Mouse (Mus musculus) CH12.LX (cell line): ENCODE measurements around the gene Gemin8. TPM values are rescaled to one million over a fixed set of nuclear protein-coding genes. Genes with fewer than 3 reads are reported as not detected.

ENCODE experiments used
- DNase-seq: peaks from one replicate; pipeline ENCODE4 v3.0.0-alpha.2; 2013; ENCODE audit errors: extremely low read depth
- H3K27ac ChIP-seq: 2 replicates; pipeline ENCODE4 v1.5.1; 2012; ENCODE audit warnings: low read depth, mild to moderate bottlenecking, control low read depth, moderate library complexity; ENCODE audit not compliant: insufficient read depth
- H3K27me3 ChIP-seq: replicated peaks from 2 replicates; pipeline ENCODE3; 2012; ENCODE audit warnings: inconsistent platforms
- H3K36me3 ChIP-seq, 2 experiments: replicated peaks in 1 of 2; 2 replicates each; pipeline versions ENCODE3 to v1.6.1; 2012; ENCODE audit warnings: inconsistent platforms in 1 of 2, low read length in 1 of 2, mild to moderate bottlenecking in 1 of 2, mixed read lengths in 1 of 2, moderate library complexity in 1 of 2; ENCODE audit not compliant: control insufficient read depth in 1 of 2, insufficient read depth in 1 of 2
- H3K4me1 ChIP-seq, 2 experiments: 2 replicates each; pipeline ENCODE4 v1.6.1; 2012; ENCODE audit warnings: inconsistent platforms in 1 of 2, moderate library complexity in 1 of 2; ENCODE audit not compliant: insufficient read depth in 2 of 2, control insufficient read depth in 1 of 2
- H3K4me2 ChIP-seq: 2 replicates; pipeline ENCODE4 v1.6.1; 2012; ENCODE audit warnings: low read depth, mild to moderate bottlenecking, control low read depth; ENCODE audit not compliant: poor library complexity, insufficient read depth, severe bottlenecking
- H3K4me3 ChIP-seq, 3 experiments: fragments of 150-350 bp in 1 of 3; sonication (generic) in 1 of 3; replicated peaks in 1 of 3; 2 replicates each; pipeline versions ENCODE3 to v1.5.1; 2011 to 2012; ENCODE audit warnings: low read depth in 2 of 3, low read length in 2 of 3, mild to moderate bottlenecking in 2 of 3, moderate library complexity in 2 of 3, control low read depth in 1 of 3, improper control_type of control experiment in 1 of 3, inconsistent platforms in 1 of 3, mixed read lengths in 1 of 3; ENCODE audit not compliant: poor library complexity in 1 of 3
- H3K79me2 ChIP-seq: replicated peaks from 2 replicates; pipeline ENCODE4 v1.6.1; 2012; ENCODE audit warnings: mild to moderate bottlenecking, moderate library complexity; ENCODE audit not compliant: control insufficient read depth, poor library complexity, insufficient read depth, severe bottlenecking; ENCODE audit errors: extremely low read depth
- H3K9ac ChIP-seq: 2 replicates; pipeline ENCODE4 v1.6.1; 2012; ENCODE audit warnings: low read depth, mild to moderate bottlenecking, control low read depth, moderate library complexity; ENCODE audit not compliant: insufficient read depth
- H3K9me3 ChIP-seq: replicated peaks from 2 replicates; pipeline ENCODE3; 2012; ENCODE audit warnings: low read length, inconsistent platforms, mixed read lengths
- BHLHE40 ChIP-seq: IDR thresholded peaks from 2 replicates; pipeline ENCODE4 v1.6.1; 2011; ENCODE audit warnings: mild to moderate bottlenecking, low read depth, low read length, improper control_type of control experiment
- CHD1 ChIP-seq: IDR thresholded peaks from 2 replicates; pipeline ENCODE4 v1.6.1; 2012; ENCODE audit warnings: low read depth, low read length, improper control_type of control experiment, inconsistent platforms
- CHD2 ChIP-seq: IDR thresholded peaks from 2 replicates; pipeline ENCODE4 v1.6.1; 2011; ENCODE audit warnings: low read length, improper control_type of control experiment
- E2F4 ChIP-seq: IDR thresholded peaks from 2 replicates; pipeline ENCODE4 v1.6.1; 2011; ENCODE audit warnings: low read depth, low read length, improper control_type of control experiment; ENCODE audit not compliant: insufficient replicate concordance
- ELF1 ChIP-seq: IDR thresholded peaks from 2 replicates; pipeline ENCODE4 v1.6.1; 2014; ENCODE audit warnings: low read depth, mild to moderate bottlenecking, inconsistent platforms, low read length, improper control_type of control experiment
- EP300 ChIP-seq: IDR thresholded peaks from 2 replicates; pipeline ENCODE4 v1.6.1; 2011; ENCODE audit warnings: low read length, improper control_type of control experiment
- ETS1 ChIP-seq: conservative IDR thresholded peaks from 2 replicates; pipeline ENCODE4 v1.6.1; 2012; ENCODE audit warnings: low read depth, mild to moderate bottlenecking, inconsistent platforms, low read length, improper control_type of control experiment, moderate library complexity
- GABPA ChIP-seq: IDR thresholded peaks from 2 replicates; pipeline ENCODE4 v1.6.1; 2012; ENCODE audit warnings: low read depth, low read length, improper control_type of control experiment, inconsistent platforms; ENCODE audit not compliant: insufficient replicate concordance
- HCFC1 ChIP-seq: IDR thresholded peaks from 2 replicates; pipeline ENCODE4 v1.6.1; 2012; ENCODE audit warnings: low read depth, mild to moderate bottlenecking, inconsistent platforms, low read length, improper control_type of control experiment
- IRF4 ChIP-seq: IDR thresholded peaks from 2 replicates; pipeline ENCODE4 v1.6.1; 2014; ENCODE audit warnings: low read depth, mild to moderate bottlenecking, inconsistent platforms, low read length, improper control_type of control experiment
- JUN ChIP-seq: IDR thresholded peaks from 2 replicates; pipeline ENCODE4 v1.6.1; 2011; ENCODE audit warnings: low read depth, mild to moderate bottlenecking, low read length, improper control_type of control experiment, moderate library complexity; ENCODE audit not compliant: insufficient read depth
- JUND ChIP-seq: conservative IDR thresholded peaks from 2 replicates; pipeline ENCODE4 v1.6.1; 2011; ENCODE audit warnings: low read depth, low read length, improper control_type of control experiment
- KAT2A ChIP-seq: IDR thresholded peaks from 2 replicates; pipeline ENCODE4 v1.6.1; 2012; ENCODE audit warnings: low read length, improper control_type of control experiment, inconsistent platforms; ENCODE audit not compliant: insufficient replicate concordance
- MAFK ChIP-seq: IDR thresholded peaks from 2 replicates; pipeline ENCODE4 v1.6.1; 2011; ENCODE audit warnings: low read length, improper control_type of control experiment; ENCODE audit not compliant: insufficient replicate concordance
- MAX ChIP-seq: IDR thresholded peaks from 2 replicates; pipeline ENCODE4 v1.6.1; 2011; ENCODE audit warnings: low read length, improper control_type of control experiment
- MAZ ChIP-seq: IDR thresholded peaks from 2 replicates; pipeline ENCODE4 v1.6.1; 2012; ENCODE audit warnings: low read depth, mild to moderate bottlenecking, inconsistent platforms, low read length, improper control_type of control experiment, moderate library complexity
- MEF2A ChIP-seq: IDR thresholded peaks from 2 replicates; pipeline ENCODE4 v1.6.1; 2014; ENCODE audit warnings: low read depth, mild to moderate bottlenecking, inconsistent platforms, low read length, improper control_type of control experiment, borderline replicate concordance
- MXI1 ChIP-seq: IDR thresholded peaks from 2 replicates; pipeline ENCODE4 v1.6.1; 2011; ENCODE audit warnings: mild to moderate bottlenecking, low read depth, low read length, improper control_type of control experiment
- MYC ChIP-seq: IDR thresholded peaks from 2 replicates; pipeline ENCODE4 v1.6.1; 2011; ENCODE audit warnings: low read depth, mild to moderate bottlenecking, improper control_type of control experiment, low read length
- NELFE ChIP-seq: IDR thresholded peaks from 2 replicates; pipeline ENCODE4 v1.6.1; 2011; ENCODE audit warnings: low read depth, low read length, improper control_type of control experiment
- NRF1 ChIP-seq: IDR thresholded peaks from 2 replicates; pipeline ENCODE4 v1.6.1; 2014; ENCODE audit warnings: low read depth, mild to moderate bottlenecking, inconsistent platforms, low read length, improper control_type of control experiment, moderate library complexity
- PAX5 ChIP-seq: IDR thresholded peaks from 2 replicates; pipeline ENCODE4 v1.6.1; 2012; ENCODE audit warnings: low read length, inconsistent platforms, mixed read lengths
- POLR2A ChIP-seq: IDR thresholded peaks from 2 replicates; pipeline ENCODE4 v1.6.1; 2011; ENCODE audit warnings: low read depth, mild to moderate bottlenecking, improper control_type of control experiment, low read length
- POLR2AphosphoS2 ChIP-seq: IDR thresholded peaks from 2 replicates; pipeline ENCODE4 v1.6.1; 2011; ENCODE audit warnings: low read depth, low read length, improper control_type of control experiment
- RAD21 ChIP-seq: IDR thresholded peaks from 2 replicates; pipeline ENCODE4 v1.6.1; 2011; ENCODE audit warnings: low read depth, mild to moderate bottlenecking, low read length, improper control_type of control experiment, moderate library complexity
- RCOR1 ChIP-seq: conservative IDR thresholded peaks from 2 replicates; pipeline ENCODE4 v1.6.1; 2012; ENCODE audit warnings: low read depth, mild to moderate bottlenecking, inconsistent platforms, low read length, improper control_type of control experiment
- SIN3A ChIP-seq: IDR thresholded peaks from 2 replicates; pipeline ENCODE4 v1.6.1; 2012; ENCODE audit warnings: low read length, improper control_type of control experiment, inconsistent platforms
- SMC3 ChIP-seq: IDR thresholded peaks from 2 replicates; pipeline ENCODE4 v1.6.1; 2011; ENCODE audit warnings: low read depth, low read length, improper control_type of control experiment
- UBTF ChIP-seq: IDR thresholded peaks from 2 replicates; pipeline ENCODE4 v1.6.1; 2012; ENCODE audit warnings: low read depth, mild to moderate bottlenecking, inconsistent platforms, low read length, improper control_type of control experiment, moderate library complexity
- USF1 ChIP-seq: IDR thresholded peaks from 2 replicates; pipeline ENCODE4 v1.6.1; 2014; ENCODE audit warnings: low read depth, mild to moderate bottlenecking, inconsistent platforms, low read length, improper control_type of control experiment
- USF2 ChIP-seq: conservative IDR thresholded peaks from 2 replicates; pipeline ENCODE4 v1.6.1; 2011; ENCODE audit warnings: low read depth, low read length, improper control_type of control experiment
- ZC3H11A ChIP-seq: IDR thresholded peaks from 2 replicates; pipeline ENCODE4 v1.6.1; 2012; ENCODE audit warnings: low read depth, mild to moderate bottlenecking, inconsistent platforms, low read length, improper control_type of control experiment
- ZKSCAN1 ChIP-seq: IDR thresholded peaks from 2 replicates; pipeline ENCODE4 v1.6.1; 2012; ENCODE audit warnings: low read depth, inconsistent platforms, low read length, improper control_type of control experiment, borderline replicate concordance
- ZMIZ1 ChIP-seq: IDR thresholded peaks from 2 replicates; pipeline ENCODE4 v1.6.1; 2012; ENCODE audit warnings: low read depth, mild to moderate bottlenecking, inconsistent platforms, low read length, improper control_type of control experiment
- ZNF384 ChIP-seq: IDR thresholded peaks from 2 replicates; pipeline ENCODE4 v1.6.1; 2012; ENCODE audit warnings: low read depth, low read length, improper control_type of control experiment, inconsistent platforms
- dilution Hi-C: fragments of 300-500 bp; cut with MboI; formaldehyde crosslinking; loops from 2 replicates; pipeline ENCODE4 v1.14.3; 2020; ENCODE audit warnings: low sequenced_read_pairs; ENCODE audit not compliant: extremely low pct_unique_long_range_greater_than_20kb, extremely low pct_ligation_motif_present
- in situ Hi-C: fragments of 300-500 bp; cut with MboI; formaldehyde crosslinking; loops from 3 replicates; pipeline ENCODE4 v1.14.3; 2019; ENCODE audit warnings: low sequenced_read_pairs, low pct_ligation_motif_present, low pct_unique_long_range_greater_than_20kb, mixed read lengths
- polyA plus RNA-seq: library from polyadenylated mRNA; unstranded; fragments of >175 nt; gene quantifications from 2 replicates; pipeline ENCODE4 v1.2.1, GENCODE M21; 2012; ENCODE audit warnings: low read depth; ENCODE audit not compliant: insufficient read length
- total RNA-seq, 2 experiments: library from RNA; depleted of rRNA; stranded (reverse); fragments of 300-350 nt in 1 of 2; fragments of >200 nt in 1 of 2; gene quantifications; 2 replicates each; pipeline ENCODE4 v1.2.3; 2012 to 2014

Gene Gemin8
- total RNA-seq (2012; rRNA removed) (8.8 and 10.7 TPM in 2 replicates), total RNA-seq (2014; rRNA removed) (13.0 and 15.8 TPM in 2 replicates), polyA plus RNA-seq (20.1 and 24.7 TPM in 2 replicates)

GRCm38 (mm10) chrX:166169892-166170799, at the start of gene Gemin8:
Gene Gemin8 (plus strand): TSS chrX:166170454.
- H3K79me2 ChIP-seq = peaks cover 9% of the 10 kb centered on the region; the same call in 1 of the 2 replicates
- peak within 1 kb of the TSS; percentile 67 for H3K4me2 ChIP-seq
- H3K9me3 ChIP-seq = no peaks in the 10 kb centered on the region
- TF ChIP-seq SMC3 (no peak), NELFE (0 out of 2 replicates have a peak, but pooled peaks have one; percentile 38), JUN (no peak), ETS1 (no peak), SIN3A (peak; percentile 80), MYC (no peak), CHD1 (0 out of 2 replicates have a peak, but pooled peaks have one; percentile 61), MEF2A (no peak), ZC3H11A (no peak), KAT2A (no peak), RAD21 (no peak; the same call in 1 of the 2 replicates), RCOR1 (no peak), UBTF (no peak), ZNF384 (no peak), USF1 (no peak), E2F4 (no peak), POLR2AphosphoS2 (no peak), EP300 (no peak), ELF1 (peak; percentile 91), JUND (no peak), ZMIZ1 (no peak; the same call in 1 of the 2 replicates), BHLHE40 (peak; percentile 59), IRF4 (no peak), HCFC1 (peak; percentile 78), NRF1 (no peak), POLR2A (peak; percentile 49), PAX5 (no peak), ZKSCAN1 (no peak), USF2 (no peak), CHD2 (peak; percentile 59; the same call in 1 of the 2 replicates), MAFK (no peak), MXI1 (peak; percentile 84; the same call in 1 of the 2 replicates), MAX (no peak), MAZ (no peak), GABPA (no peak)
- peak within 1 kb of the TSS; percentile 64 to 75 (median 71) for H3K4me3 ChIP-seq
- dilution Hi-C loops (no loop called here), in situ Hi-C loops (loop anchor here (5.0 to 10.0 kb wide), 2 partner anchors 185 to 482 kb away; no protein-coding TSS in a partner anchor)
- peak; percentile 95 for DNase-seq
- peak within 1 kb of the TSS; percentile 67 for H3K9ac ChIP-seq
- H3K4me1 ChIP-seq = peaks cover 0 to 16% of the 10 kb centered on the region in 2 experiments; a peak in 2 of 4 replicates
- no peaks in the 10 kb centered on the region for H3K27me3 ChIP-seq
- H3K27ac ChIP-seq = no peak within 1 kb of the TSS
- no peaks in the 10 kb centered on the region for H3K36me3 ChIP-seq
